Mouse (Mus musculus) cerebellum, adult (tissue): Measurements from ENCODE around the gene Nans.

Source experiments
- ATAC-seq: cut with Nextera tagmentation; 2 replicates; pipeline ENCODE4 v1.9.2; 2017; ENCODE audit warnings: mild to moderate bottlenecking, moderate library complexity, mixed read lengths; ENCODE audit not compliant: insufficient number of reproducible peaks, low FRiP score, low TSS enrichment

The Nans gene

DNA sequence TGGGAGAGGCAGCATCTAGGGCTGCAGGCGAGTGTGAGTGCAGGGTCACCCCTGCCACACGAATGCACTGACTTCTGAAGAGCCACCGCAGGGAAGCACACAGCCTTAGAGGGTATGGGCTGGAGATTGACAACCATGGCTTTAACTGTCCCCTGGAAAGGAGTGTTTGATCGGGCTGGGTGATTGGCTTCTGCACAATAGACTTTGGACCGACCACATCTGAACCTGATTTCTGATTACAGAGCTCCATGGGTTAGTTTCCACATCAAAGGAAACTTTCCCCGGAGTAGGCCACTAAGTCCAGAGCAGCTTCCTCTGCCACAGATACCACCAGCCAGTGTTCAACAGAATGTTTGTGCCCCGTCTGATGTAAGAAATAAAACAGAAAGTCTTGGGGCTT, 40.7 kb downstream of the Nans start:
- ATAC-seq = no peak

DNA sequence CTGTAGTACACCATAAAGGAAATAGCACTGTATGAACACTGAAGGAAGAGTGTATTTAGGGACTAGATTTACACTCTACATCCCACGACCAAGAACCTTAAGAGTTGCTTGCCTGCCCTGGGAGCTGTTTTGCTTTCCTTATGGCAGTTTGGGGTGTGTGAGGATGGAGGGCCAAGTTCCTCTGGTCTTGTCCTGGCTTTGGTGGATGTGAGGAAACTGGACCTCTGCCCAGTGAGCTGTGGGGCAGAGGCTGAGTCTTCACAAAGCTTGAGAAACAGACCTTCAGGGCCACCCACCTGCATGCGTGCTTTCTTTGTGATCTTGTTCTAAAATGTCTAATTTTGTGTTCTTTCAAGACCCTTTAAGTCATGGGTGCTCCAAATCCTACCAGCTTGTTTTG, 43.5 kb downstream of the Nans start:
- no peak for ATAC-seq

DNA sequence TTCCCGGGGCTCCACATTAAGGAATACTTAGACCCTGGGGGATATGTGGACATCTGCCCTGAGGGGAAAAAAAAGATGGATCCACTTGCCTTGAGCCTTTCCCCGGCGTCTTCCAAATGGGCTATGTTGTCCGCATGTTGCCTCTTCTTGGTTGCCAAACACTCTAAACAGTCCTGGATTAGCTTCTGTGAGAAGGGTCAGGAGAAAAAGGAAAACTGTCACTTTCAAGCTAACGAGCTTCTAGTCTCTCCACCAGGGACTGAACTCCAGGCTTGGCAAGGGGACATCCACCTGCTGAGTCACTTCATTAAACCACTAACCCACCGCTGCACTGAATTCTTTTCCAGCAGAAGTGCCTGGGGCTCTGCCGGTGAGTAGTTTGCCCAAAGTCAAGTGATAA, 43.9 kb downstream of the Nans start:
- ATAC-seq = no peak

DNA sequence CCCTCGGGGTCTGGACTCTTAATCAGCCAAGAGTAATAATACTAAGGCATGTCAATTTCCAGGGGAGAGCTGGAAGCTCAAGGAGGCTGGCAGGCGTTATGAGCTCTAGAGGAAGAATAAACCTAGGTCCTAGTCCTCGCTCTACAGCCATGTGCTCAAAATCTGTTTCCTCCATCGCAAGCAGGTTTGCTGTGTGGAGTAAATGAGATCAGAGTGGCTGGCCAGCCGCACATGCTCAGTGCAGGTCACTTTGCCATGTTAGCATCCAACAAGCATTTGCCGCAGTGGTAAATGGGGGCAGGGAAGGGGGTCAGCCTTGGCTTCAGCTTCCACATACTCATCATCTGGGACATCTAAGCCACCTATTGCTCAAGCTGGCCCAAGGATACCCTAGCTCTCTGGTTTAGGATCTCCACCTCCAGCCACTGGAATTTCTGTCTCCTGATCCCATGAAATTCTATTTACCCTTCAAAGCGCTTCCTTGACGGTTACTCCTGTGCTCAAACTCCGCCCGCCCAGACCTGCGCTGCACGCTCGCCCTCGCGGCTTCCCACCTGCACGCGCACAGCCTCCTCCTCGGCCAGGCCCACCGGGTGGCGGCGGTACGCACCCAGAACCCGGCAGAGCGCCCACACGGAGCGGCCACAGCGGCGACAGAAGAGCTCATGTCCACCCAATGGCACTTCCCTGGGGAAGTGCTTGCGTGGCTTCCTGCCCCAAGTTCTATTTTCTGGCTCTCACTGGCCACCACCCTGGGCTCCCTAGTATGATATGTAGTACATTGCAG, 45.1 kb downstream of the Nans start:
- no peak for ATAC-seq

DNA sequence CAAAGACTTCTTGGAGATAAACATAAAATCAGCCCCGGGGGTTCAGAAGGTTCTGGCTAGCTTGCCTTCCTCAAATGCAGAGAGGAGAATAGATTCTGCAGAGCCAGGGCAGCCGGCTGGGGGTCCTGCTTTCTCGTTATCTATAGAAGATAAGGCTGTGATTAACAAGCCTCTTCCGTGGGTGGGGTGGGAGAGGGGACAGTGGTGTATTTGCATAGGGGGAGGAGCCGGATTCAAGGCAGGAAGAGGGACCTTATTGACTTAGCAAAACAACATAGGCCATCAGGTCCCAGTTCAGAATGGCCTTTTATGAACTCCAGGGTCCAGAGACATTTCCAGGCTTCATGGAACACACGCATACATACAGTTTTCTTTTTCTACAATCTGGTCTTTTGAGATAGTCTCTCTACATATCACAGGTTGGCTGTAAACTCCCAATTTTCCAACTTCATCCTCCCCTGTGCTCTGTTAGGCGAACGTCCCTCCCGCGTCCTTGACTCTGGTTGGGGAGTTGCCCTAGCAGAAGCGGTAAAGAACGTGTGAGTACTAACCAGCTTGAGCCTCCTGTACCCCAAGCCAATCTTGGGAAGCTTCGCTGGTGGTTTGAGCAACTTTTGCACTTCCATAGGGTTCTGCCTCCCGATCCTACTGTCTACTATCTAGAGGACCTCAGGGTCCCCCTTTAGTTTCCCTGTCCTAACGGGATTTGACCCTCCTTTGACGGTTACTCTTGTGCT, 46.2 kb downstream of the Nans start:
- 0 out of 2 replicates have a peak, but pooled peaks have one; percentile 10 for ATAC-seq

DNA sequence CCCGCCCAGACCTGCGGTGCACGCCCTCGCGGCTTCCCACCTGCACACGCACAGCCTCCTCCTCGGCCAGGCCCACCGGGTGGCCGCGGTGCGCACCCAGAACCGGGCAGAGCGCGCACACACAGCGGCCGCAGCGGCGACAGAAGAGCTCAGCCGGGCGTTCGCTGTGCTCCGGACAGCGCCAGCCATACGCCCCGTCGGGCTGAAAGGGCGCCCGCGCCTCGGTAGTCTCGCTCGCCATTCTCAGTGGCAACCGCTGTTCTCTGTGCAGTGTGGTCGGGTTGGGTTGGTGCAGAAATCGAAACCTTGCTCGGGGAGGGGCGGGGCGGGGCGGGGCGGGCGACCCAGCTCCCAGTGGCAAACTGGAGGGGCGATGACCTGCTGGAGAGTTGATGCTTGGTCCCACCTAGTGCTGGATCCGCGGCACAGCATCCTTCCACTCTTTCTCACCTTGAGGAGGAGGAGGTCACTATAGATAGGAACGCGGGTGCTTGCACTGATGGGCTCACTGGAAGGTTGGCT, 46.9 kb downstream of the Nans start, which contains the start of gene Trim14:
Gene Trim14, minus strand, starts transcription at position 302 of the 522 bp plus-strand sequence.
- peak; percentile 52; the same call in 1 of the 2 replicates for ATAC-seq

DNA sequence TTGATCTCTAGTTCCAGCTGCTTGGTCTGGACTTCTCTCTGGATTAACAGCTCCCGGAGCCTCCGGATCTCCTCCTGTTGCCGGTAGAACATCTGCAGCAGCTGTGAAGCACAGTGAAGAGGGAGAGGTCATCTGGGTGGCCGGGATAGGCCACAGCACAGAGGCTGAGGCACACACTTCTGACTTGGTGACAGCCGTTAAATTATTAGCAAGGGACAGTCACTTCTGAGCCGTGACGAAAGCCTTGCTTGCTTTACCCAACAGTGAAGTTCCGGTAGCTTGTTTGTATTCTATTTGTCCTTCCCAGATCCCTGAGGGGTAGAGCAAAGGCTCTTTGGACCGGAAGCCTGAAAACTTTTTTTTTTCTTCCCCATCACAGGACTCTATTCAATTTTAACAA, 50.1 kb downstream of the Nans start:
- ATAC-seq = no peak

DNA sequence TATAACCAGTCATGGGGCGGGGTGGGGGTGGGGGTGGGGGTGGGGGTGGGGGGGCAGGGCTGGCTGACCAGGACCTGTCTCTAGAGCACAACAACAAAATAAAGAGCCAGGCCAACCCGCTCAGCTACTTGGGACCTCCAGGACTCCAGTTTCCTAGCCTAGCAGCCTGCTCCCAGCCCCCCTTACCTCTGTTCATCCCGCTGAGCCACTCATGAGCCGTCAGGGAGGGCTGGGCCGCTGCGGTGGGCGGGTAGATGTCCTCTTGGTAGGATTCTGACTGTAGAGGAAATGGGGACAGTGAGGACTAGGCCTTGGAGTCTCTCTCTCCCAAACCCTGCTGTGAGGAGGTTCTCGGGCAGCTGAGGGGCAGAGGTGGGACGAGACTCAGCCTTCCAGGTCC, 52.7 kb downstream of the Nans start:
- no peak for ATAC-seq

DNA sequence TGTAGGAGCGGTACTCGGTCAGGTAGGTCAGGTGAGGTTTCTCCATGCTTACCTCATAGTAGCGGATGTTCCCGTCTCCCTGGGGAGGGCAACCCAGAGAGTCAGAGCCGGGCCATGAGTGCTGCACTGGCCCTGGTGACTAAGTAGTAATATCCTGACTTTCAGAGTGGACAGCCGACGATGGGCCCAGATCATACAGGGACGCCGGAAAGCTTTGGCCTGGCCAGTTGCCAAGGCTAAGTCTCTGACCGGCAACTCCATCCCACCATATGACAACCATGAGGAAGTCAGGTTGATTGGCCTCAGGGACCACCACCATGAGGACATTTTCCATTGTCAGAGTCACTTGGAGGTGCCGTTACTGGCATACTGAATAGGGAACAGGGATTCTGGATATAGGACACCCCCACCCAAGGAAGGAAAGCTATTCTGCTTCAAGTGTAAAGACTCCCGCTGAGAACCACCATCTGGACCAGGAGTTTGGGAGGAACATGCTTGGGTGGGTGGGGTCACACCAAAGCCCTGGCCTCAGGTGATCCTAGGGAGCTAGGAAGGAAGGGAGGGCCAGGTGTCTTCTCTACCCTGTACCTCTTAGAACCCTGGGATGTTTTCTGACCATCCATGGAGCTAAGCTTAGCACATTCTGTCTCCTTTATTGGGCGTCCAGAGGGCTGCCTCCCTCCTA, 54.5 kb downstream of the Nans start:
- ATAC-seq = no peak

DNA sequence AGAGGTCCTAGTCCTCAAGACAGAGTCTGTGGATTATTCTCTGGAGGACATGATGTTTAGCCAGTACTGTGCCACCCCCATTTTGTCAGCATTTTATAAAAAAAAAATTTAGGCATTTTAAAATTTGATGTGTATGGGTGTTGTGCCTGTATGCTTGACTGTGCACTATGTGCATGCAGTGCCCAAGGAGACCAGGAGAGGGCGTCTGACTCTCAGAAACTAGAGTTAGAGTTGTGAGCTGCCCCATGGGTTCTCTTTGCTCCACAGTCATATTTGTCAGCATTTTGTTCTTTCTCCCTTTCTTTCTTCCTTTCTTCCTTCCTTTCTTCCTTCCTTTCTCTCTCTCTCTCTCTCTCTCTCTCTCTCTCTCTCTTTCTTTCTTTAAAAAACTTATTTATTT, 55.3 kb downstream of the Nans start:
- no peak for ATAC-seq

DNA sequence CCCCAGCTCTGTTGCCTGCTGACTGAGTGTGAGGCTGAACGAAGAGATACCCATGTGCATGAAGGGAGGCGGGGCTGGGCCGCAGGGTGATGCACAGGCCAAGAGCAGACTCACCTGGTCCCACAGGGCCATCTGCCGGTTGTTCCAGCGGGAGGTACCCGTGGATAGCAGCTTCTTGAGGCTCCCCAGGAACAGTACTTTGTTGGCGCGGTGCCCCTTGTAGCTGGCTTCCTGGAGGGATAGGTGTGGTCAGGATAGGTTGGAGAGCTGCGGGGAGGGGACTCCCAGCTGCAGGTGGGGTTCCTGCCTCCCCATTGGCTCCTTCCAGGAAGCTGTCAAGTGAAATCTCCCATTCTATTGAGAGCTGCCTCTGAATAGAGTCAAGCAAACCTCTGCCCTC, 56.5 kb downstream of the Nans start:
- peak; percentile 60; the same call in 1 of the 2 replicates for ATAC-seq

DNA sequence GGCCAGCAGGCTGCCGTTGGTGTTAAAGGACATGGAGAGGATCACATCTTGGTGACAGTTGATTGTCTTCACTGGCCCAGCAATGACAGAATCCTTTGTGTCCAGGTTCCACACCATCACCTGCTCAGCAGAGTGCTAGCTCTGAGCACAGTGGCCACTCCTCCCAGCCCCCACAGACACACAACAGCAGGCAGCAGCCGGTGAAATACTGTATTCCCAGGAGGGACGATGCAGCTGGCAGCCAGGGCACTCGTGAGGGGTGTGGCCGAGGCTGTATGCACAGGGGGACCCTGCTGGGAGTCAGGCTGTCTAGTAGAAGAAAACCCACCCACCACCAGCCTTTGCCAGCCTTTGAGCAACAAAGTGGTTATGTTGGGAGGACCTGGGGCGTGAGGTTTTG, 57.7 kb downstream of the Nans start:
- ATAC-seq = no peak

DNA sequence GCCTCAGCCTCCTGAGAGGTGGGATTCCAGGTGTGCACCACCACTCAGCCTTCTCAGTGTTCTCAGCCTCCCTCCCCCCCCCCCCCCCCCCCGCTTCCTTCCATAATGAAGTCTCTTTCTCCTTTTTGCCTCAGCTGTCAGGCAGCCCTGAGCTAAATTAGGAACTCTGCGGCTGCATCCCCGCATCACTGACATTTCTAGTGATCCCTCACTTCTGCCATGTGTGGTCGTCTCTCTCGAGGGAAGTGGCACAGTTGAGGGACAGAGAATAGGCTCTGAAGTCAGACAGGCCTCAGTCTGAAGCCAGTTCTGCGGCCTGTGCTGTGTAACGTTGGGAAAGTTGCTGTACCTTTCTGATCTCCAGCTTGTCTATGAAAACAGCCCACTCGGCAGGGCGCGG, 60.9 kb downstream of the Nans start:
- no peak for ATAC-seq

DNA sequence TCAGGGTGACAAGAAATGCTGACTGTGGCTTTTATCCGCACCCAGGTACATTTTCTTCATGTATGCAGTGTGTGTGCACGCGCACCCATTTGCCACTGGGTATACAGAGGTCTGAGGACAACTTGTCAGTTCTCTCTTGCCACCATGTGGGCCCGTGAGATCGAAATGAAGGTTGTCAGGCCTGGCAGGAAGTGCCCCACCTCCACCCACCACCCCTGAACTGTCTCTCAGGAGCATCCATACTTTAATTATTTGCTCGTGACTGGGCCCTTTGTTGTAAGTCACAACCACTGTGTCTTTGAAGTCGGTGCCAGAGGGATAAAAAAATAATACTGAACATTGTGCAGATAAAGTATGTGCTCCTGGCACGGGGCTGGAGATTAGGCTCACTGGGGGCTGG, 61.4 kb downstream of the Nans start:
- ATAC-seq = no peak
